Mouse (Mus musculus) embryo, embryonic 11.5 days (tissue): ENCODE data around the gene Sept9.

Experiments
- DNase-seq: peaks from one replicate; pipeline ENCODE4 v3.0.0-alpha.2; 2012; ENCODE audit warnings: low read depth, low spot score

Gene Sept9

DNA sequence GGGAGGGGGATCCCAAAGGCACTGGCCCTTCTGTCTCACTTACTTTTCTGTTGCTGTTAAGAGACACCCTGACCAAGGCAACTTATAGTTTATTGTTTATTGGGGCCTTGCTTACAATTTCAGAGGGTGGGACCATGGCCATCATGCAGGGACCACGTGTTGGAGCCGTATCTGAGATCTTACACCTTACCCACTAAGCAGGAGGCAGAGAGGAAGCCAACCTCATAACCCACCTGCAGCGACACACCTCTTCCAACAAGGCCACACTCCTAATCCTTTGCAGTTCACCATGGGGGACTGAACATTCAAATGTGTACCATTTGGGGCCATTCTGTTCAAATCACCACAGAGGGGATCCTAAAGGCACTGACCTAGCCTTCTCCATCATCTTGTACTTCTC is 46.4 kb downstream of the Sept9 start:
- no peak for DNase-seq

DNA sequence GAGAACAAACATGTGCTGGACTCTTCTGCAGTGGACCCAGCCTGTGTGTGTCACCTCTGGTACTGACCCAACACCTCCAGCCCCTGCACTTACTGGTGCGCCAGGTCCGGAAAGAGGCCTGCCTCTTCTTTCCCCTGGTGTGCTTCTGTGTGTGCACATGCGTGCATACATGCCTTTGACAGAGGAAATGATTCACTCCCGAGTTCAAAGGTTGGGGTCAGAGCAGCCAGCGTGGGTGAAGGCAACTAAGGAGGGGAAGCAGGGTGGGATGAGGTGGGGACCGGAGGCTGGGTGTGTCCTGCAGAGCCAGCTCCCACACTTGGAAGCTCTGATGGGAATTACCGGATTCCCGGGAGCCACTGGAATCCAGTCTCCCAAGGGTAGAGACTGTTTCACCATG is 46.8 kb downstream of the Sept9 start:
- no peak for DNase-seq

DNA sequence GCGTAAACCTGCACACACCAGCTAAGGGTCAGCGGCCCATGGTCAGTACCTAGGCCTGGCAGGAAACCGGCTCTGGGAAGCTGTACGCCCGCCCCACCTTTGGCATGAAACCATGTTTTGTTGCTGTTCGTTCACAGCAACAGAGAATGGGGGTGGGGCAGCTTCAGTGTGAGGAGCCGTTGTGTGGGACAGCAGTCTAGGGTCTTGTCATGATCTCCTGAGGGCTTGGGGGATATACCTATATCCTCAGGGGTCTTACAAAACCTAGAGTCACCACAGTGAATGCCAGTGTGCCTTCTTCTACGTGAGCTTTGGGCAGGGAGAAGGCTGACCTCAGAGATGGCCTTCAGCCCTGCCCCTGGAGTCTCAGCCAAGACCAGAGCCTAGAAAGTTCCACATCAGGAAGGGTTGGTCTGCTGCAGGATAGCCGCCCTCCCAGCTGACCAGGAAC is 47.5 kb downstream of the Sept9 start:
- no peak for DNase-seq

- DNase-seq = no peak
Observed at GRCm38 (mm10) chr11:117247541-117247940, 48.1 kb downstream of the Sept9 start.

- DNase-seq = peak; percentile 20
Observed at GRCm38 (mm10) chr11:117248734-117249248, 49.3 kb downstream of the Sept9 start.

DNA sequence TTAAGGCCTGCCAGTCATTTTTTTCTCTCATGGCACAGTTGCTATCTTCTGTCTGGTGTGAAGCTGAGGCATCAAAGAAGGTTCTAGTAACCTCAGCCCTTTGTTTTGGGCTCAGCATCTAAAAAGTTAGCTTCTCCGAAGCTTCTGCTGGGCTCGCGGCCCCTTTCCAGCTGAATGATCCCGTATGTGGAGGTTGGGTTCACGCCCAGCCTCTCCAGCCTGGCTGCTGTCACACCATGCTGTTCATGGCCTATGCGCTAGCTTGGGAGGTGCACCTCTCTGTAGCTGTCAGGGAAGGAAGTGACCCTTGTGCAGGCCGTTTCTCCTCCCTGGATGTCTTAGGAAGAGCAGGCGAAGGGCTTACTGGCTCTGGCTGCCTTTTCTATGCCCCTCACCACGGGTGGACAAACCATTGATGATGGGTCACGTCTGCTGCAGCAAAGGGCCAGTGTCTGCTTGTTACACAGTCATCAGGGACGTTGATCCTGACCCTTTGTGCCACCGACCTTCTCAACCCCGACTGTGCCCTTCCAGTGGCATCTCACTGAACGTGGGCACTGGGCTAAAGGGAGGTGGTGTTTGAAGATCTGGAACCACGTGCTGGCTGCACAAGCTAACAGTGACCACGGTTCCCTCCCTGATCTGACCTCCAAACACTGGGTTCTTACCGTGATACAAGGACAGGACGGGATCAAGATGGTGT is 50.0 kb downstream of the Sept9 start:
- DNase-seq = no peak

GRCm38 (mm10) chr11:117249985-117250928 is 50.8 kb downstream of the Sept9 start:
- no peak for DNase-seq

DNA sequence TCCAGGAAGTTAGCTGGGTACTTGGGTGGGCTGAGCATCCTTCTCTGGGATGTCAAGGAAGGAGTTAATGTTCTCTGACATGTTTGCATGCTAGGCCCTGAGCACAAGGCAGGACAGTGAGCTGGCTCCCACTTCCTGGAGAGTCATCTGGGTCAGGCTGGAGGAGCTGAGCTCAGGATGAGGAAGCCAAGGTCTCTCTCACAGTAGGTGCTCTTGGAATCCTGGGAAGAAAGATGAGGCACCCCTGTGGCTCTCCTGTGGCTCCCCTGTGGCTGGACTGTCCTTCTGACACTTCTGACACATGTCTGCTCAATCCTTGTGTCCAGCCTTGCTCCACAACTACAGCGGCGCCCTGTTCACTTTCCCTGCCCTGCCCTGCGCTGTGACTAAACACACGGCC is 52.3 kb downstream of the Sept9 start:
- no peak for DNase-seq

DNA sequence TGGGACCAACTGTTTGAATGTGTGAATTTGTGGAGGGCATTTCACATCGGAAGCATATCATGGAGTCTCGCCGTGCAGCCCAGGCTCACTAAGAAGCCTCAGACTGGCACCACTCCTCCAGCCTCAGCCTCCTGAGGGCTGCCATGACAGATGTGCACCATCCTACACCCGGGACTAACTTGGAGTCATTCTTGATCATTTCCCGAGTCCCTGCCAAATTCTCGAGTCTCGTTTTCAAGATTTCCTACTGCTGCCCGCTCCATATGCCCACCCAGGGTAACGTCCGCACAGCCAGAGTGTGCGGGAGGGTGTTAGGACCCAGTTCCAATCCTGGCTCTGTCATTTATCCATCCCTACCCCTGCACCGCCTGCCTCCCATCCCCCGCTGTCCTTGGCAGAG is 53.4 kb downstream of the Sept9 start:
- no peak for DNase-seq

- no peak for DNase-seq
Observed at GRCm38 (mm10) chr11:117254161-117255107, 55.0 kb downstream of the Sept9 start.

DNA sequence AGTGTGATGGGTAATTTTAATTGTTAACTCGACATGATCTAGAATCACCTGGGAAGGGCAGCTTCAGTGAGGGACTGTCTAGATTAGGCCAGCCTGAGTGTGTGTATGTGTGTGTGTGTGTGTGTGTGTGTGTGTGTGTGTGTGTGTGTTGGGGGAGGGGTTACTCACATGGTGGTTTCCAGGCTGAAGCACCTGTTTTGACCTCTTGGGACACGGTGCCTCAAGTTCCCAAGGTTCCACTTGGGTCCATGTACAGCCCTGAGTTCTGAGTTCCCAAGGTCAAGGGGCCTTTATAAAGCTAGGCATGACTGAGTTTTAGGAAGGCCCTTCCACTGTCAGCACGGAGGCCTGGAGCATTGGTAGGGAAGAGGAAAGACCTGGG is 55.6 kb downstream of the Sept9 start:
- DNase-seq = no peak

- DNase-seq = no peak
Observed at GRCm38 (mm10) chr11:117256088-117256487, 56.6 kb downstream of the Sept9 start.

DNA sequence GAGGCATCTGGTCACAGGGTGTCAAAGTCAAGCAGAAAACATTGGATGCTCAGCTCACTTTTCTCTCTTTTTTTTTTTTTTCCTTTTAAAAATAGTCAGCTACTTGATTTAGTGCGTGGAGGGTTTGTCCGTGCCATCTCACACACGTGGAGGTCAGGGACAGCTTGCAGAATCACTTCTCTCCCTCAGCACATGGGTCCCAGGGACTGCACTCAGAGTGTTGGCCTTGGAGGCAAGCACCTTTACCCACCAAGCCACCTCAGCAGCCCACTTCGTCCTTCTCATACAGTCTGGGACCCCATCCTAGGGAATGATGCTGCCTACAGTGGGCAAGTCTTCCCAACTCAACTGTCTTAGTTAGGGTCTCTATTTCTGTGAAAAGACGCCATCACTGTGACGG is 57.4 kb downstream of the Sept9 start:
- DNase-seq = no peak

- DNase-seq = no peak
Observed at GRCm38 (mm10) chr11:117257266-117257665, 57.8 kb downstream of the Sept9 start.

DNA sequence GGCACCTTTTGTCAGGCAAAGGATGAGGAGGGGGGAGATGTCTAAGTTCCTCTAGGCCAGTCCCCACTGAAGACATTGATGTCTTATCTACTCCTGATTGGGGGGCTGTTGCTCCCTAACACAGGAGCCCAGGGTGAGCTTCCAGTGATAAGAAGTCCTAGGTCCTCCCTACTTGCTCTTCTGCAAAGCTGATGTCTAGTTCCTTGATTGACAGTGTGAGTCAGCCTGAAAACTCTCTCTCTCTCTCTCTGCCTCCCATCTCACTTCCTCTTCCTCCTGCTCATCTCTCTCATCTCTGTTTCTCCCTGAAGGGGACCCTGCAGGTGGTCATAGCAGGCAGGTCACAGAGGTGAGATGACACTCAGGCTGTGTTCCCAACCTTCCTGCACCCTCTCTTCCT is 58.4 kb downstream of the Sept9 start:
- no peak for DNase-seq

- DNase-seq = no peak
Observed at GRCm38 (mm10) chr11:117259178-117259960, 59.9 kb downstream of the Sept9 start.

- no peak for DNase-seq
Observed at GRCm38 (mm10) chr11:117260631-117261030, 61.2 kb downstream of the Sept9 start.

GRCm38 (mm10) chr11:117263096-117263808 is 63.8 kb downstream of the Sept9 start:
- DNase-seq = no peak

DNA sequence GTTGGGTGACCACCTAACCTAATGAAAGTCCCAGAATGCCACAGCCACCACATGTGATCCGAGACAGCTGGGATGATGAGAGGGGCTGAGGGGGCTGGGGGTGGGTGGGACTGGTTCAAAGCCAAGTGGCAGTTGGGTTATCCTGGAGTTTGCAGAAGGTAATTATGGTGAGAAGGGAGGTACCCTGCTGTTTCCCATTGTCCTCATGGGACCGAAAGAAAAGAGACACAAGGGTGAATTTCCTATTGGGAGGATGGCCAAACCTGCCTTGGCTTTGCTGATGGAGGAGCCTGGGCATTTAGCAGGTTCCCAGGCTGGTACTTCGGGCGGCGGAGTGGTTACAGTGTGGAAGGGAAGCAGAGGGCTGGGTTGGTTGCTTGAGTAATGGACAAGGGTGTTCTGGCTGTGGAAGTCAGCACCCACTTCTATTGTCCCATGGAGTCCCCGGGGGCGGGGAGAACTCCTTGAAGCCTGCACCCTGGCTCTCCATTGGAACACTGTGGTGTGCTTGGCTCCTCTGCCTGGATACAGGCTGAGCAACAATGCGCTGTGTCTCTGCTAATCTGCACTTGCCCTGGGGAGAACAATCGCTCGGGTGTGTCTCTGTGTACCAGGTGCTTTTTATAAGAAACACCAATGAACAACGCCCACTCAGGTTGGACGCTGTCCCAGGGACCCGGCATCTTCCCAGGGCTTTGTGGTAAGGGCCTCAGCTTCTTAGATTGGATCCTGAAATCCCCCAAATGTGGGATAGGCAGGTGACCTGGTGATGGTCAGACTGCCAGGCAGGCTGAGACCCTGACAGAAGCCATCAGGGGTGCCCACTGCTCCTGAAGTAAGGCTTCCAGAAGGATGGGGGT is 64.9 kb downstream of the Sept9 start:
- DNase-seq = no peak
